ENCODE assay signal across 22 mouse cellular contexts in genomic region chr12:102505949-102506348, GRCm38 (mm10). TPM values are rescaled to one million over a fixed set of nuclear protein-coding genes. Genes with fewer than 3 reads are reported as not detected.
DNase-seq lines count a peak whose midpoint lies in the region; ATAC-seq lines count a peak whose summit lies in the region.
"Had no signal": no experiment of that assay in that cellular context is flagged by ENCODE, and none has a peak within 500 bp of the region (broad histone marks: within the 10 kb centered on the region; RNA-seq: fewer than 3 reads in every experiment).

No protein-coding gene starts in this region.

- H3K36me3 ChIP-seq in liver, embryonic 11.5 days (ENCODE audit: control insufficient read depth, insufficient read depth, low read length), result no peaks in the 10 kb centered on the region
- H3K36me3 ChIP-seq in liver, embryonic 12.5 days, result no peaks in the 10 kb centered on the region
- H3K36me3 ChIP-seq in forebrain, embryonic 15.5 days, result no peaks in the 10 kb centered on the region
- H3K36me3 ChIP-seq: embryonic facial prominence, embryonic 15.5 days; forebrain, embryonic 12.5 days; heart, embryonic 10.5 days; hindbrain, embryonic 12.5 days had no signal

- ATAC-seq in liver, embryonic 11.5 days (replicated peaks; ENCODE audit: low FRiP score), result peak; percentile 48; the same call in 1 of the 2 replicates
- ATAC-seq in liver, embryonic 12.5 days, result no peak
- peak; percentile 62 for ATAC-seq in megakaryocyte progenitor cell, adult 5-6 weeks (replicated peaks; ENCODE audit: poor library complexity)
- no peak for ATAC-seq in forebrain, embryonic 15.5 days (replicated peaks)
- ATAC-seq: hindbrain, embryonic 16.5 days had no signal

- DNase-seq in liver, embryonic 11.5 days (ENCODE audit: low spot score), result no peak
- no peak for DNase-seq in liver
- DNase-seq in cerebellum, adult 9-10 months, result no peak
- no peak for DNase-seq in layer of hippocampus, postnatal 36 days
- DNase-seq: adrenal gland, adult 2 months; adrenal gland, postnatal 25 days; cerebellum, adult 18-20 months; cerebellum, postnatal 10 days; embryo, embryonic 11 days; gastrocnemius, adult 2 months; gastrocnemius, postnatal 25 days; heart, postnatal 10 days; heart, postnatal 4 days had no signal

- H3K9me3 ChIP-seq in liver, embryonic 11.5 days (ENCODE audit: control insufficient read depth, low read length), result no peaks in the 10 kb centered on the region
- no peaks in the 10 kb centered on the region for H3K9me3 ChIP-seq in liver, embryonic 12.5 days (replicated peaks)
- H3K9me3 ChIP-seq in forebrain, embryonic 15.5 days, result no peaks in the 10 kb centered on the region
- H3K9me3 ChIP-seq: embryonic facial prominence, embryonic 15.5 days; forebrain, embryonic 12.5 days; heart, embryonic 10.5 days; hindbrain, embryonic 12.5 days had no signal

- no peak overlapping the region for H3K4me2 ChIP-seq in liver, embryonic 11.5 days
- H3K4me2 ChIP-seq in liver, embryonic 12.5 days, result no peak overlapping the region
- no peak overlapping the region for H3K4me2 ChIP-seq in forebrain, embryonic 15.5 days (replicated peaks)
- H3K4me2 ChIP-seq: embryonic facial prominence, embryonic 15.5 days; forebrain, embryonic 12.5 days; hindbrain, embryonic 12.5 days had no signal

- no peak overlapping the region for H3K9ac ChIP-seq in liver, embryonic 11.5 days (ENCODE audit: low read depth, low read length)
- H3K9ac ChIP-seq in liver, embryonic 12.5 days, result no peak overlapping the region
- no peak overlapping the region for H3K9ac ChIP-seq in forebrain, embryonic 15.5 days (replicated peaks)
- H3K9ac ChIP-seq: embryonic facial prominence, embryonic 15.5 days; forebrain, embryonic 12.5 days; hindbrain, embryonic 12.5 days had no signal

- WGBS in liver, embryonic 11.5 days, result 76% methylated on average over 7 of the region's 7 CpGs
- 42% methylated on average over 7 of the region's 7 CpGs for WGBS in liver, embryonic 12.5 days (ENCODE audit: insufficient replicate concordance)
- 90% methylated on average over 7 of the region's 7 CpGs for WGBS in forebrain, embryonic 15.5 days

- H3K27ac ChIP-seq in liver, embryonic 11.5 days (ENCODE audit: low read depth, low read length), result no peak overlapping the region
- peak overlapping the region; percentile 36; the same call in 1 of the 2 replicates for H3K27ac ChIP-seq in liver, embryonic 12.5 days
- no peak overlapping the region for H3K27ac ChIP-seq in forebrain, embryonic 15.5 days (replicated peaks)
- H3K27ac ChIP-seq: embryonic facial prominence, embryonic 15.5 days; forebrain, embryonic 12.5 days; gastrocnemius, adult 2 months; heart, embryonic 10.5 days; hindbrain, embryonic 12.5 days had no signal

- H3K27me3 ChIP-seq in liver, embryonic 11.5 days (replicated peaks; ENCODE audit: control insufficient read depth, insufficient read depth, low read length), result no peaks in the 10 kb centered on the region
- no peaks in the 10 kb centered on the region for H3K27me3 ChIP-seq in liver, embryonic 12.5 days (replicated peaks)
- H3K27me3 ChIP-seq in forebrain, embryonic 15.5 days, result no peaks in the 10 kb centered on the region
- H3K27me3 ChIP-seq: embryonic facial prominence, embryonic 15.5 days; forebrain, embryonic 12.5 days; hindbrain, embryonic 12.5 days had no signal

- H3K4me3 ChIP-seq in liver, embryonic 11.5 days (ENCODE audit: low read depth, low read length), result no peak overlapping the region
- H3K4me3 ChIP-seq in liver, embryonic 12.5 days, result no peak overlapping the region
- H3K4me3 ChIP-seq in forebrain, embryonic 15.5 days, result no peak overlapping the region
- H3K4me3 ChIP-seq: embryonic facial prominence, embryonic 15.5 days; forebrain, embryonic 12.5 days; gastrocnemius, adult 2 months; heart, embryonic 10.5 days; hindbrain, embryonic 12.5 days had no signal

- H3K4me1 ChIP-seq in liver, embryonic 11.5 days (replicated peaks; ENCODE audit: control insufficient read depth, insufficient read depth, low read length), result no peaks in the 10 kb centered on the region
- peaks cover 16% of the 10 kb centered on the region for H3K4me1 ChIP-seq in liver, embryonic 12.5 days
- H3K4me1 ChIP-seq in forebrain, embryonic 15.5 days, result peaks cover 11% of the 10 kb centered on the region

RNA-seq across cellular contexts. Expression of gene Golga5, which starts 37.0 kb away (rescaled TPM):
- 24.7 and 27.5 TPM in 2 replicates for polyA plus RNA-seq in liver, embryonic 11.5 days (2014; fragmentation: Nextera tagmentation; extraction: Ambion mirVana)
- polyA plus RNA-seq in liver, embryonic 12.5 days (2016; fragmentation: Nextera tagmentation; extraction: Ambion mirVana), result 18.5 and 19.5 TPM in 2 replicates
- total RNA-seq in megakaryocyte progenitor cell, adult 5-6 weeks (2015), result 22.1 and 28.8 TPM in 2 replicates
- total RNA-seq in megakaryocyte progenitor cell, adult 5-6 weeks (2017), result 69.0 and 74.0 TPM in 2 replicates
- polyA plus RNA-seq in forebrain, embryonic 15.5 days (2015; fragmentation: Nextera tagmentation; extraction: Ambion mirVana), result 32.0 and 32.4 TPM in 2 replicates
- total RNA-seq in layer of hippocampus, postnatal 36 days (2021), result 10 to 100 TPM; 26.0 to 27.1 TPM

RNA-seq across cellular contexts. Expression of gene Chga, which starts 48.8 kb away (rescaled TPM):
- polyA plus RNA-seq in liver, embryonic 11.5 days (2014; fragmentation: Nextera tagmentation; extraction: Ambion mirVana), result 0.88 and 1.5 TPM in 2 replicates
- 1.3 and 1.4 TPM in 2 replicates for polyA plus RNA-seq in liver, embryonic 12.5 days (2016; fragmentation: Nextera tagmentation; extraction: Ambion mirVana)
- total RNA-seq in megakaryocyte progenitor cell, adult 5-6 weeks (2015), result not detected in 2 replicates
- not detected in 2 replicates for total RNA-seq in megakaryocyte progenitor cell, adult 5-6 weeks (2017)
- polyA plus RNA-seq in forebrain, embryonic 15.5 days (2015; fragmentation: Nextera tagmentation; extraction: Ambion mirVana), result 99.3 and 102 TPM in 2 replicates
- total RNA-seq in layer of hippocampus, postnatal 36 days (2021), result 100 to 1,000 TPM; 125 to 130 TPM
- total RNA-seq: gastrocnemius, adult 2 months; gastrocnemius, postnatal 25 days; granulocyte monocyte progenitor cell, adult 5-6 weeks; heart, postnatal 10 days had no signal

Comparison
In these comparisons a context has a peak if more than half of its experiments do, and no peak if none do; other contexts are left out.
1. ATAC-seq: peak in liver, embryonic 11.5 days (single experiment) and megakaryocyte progenitor cell, adult 5-6 weeks (single experiment); none in liver, embryonic 12.5 days (single experiment) and forebrain, embryonic 15.5 days (single experiment).
2. RNA of gene Chga, which starts 48.8 kb away (polyA plus RNA-seq): 99.3 to 102 TPM in forebrain, embryonic 15.5 days; 1.3 to 1.4 TPM in liver, embryonic 12.5 days and 0.88 to 1.5 TPM in liver, embryonic 11.5 days; every median in the first group is over 10 times any median in the second.